Mouse (Mus musculus): ENCODE data around the gene Runx1.

The Runx1 gene

GRCm38 (mm10) chr16:92645423-92646115 is 180.4 kb downstream of the Runx1 start:
- no peak for DNase-seq

- no peak for DNase-seq
These were observed 181.1 kb downstream of the Runx1 start for GRCm38 (mm10) chr16:92644718-92645422.

DNA sequence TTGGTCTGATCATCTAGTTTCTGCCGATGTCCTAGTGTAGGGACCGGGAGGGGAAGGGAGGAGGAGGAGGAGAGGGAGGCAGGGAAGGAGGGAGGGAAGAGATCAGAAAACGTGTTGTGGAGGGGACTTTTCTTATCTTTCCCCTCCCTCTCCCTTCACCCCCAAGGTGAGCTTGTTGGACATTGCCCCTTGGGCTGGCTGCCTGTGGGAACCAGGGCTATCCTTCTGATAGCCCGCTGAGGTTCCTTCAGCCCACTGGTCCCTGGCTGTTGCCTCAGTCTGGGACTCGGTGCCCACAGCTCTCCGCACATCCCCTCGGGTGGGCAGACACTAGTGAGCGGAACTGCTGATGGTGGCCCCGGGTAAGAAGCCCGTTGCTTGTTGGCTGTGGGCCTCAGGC is 181.6 kb downstream of the Runx1 start:
- DNase-seq: no peak

DNA sequence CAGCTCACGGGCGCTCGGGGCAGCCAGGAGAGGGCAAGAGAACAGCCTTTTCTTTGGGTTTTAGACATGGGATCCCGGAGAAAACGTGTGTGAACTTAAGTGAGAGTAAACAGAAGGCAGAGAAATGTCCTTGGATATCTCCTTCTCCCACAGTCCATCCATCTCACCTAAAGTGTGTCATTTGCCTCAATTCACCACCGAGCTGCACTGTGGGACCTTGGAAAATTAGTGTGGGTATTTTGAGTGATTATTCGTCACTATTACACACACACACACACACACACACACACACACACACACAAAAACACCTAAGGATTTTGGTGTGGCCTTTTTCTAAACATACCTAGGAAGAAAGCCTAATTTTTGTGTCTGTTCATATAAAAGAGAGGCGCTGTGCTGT is 183.7 kb downstream of the Runx1 start:
- no peak for DNase-seq

GRCm38 (mm10) chr16:92641053-92641452 is 184.9 kb downstream of the Runx1 start:
- DNase-seq: no peak

- DNase-seq: no peak
These were observed 186.9 kb downstream of the Runx1 start for GRCm38 (mm10) chr16:92639093-92639492.

- DNase-seq: no peak
These were observed 188.9 kb downstream of the Runx1 start for GRCm38 (mm10) chr16:92637033-92637432.

- DNase-seq: no peak
These were observed 193.7 kb downstream of the Runx1 start for GRCm38 (mm10) chr16:92632115-92632763.

DNA sequence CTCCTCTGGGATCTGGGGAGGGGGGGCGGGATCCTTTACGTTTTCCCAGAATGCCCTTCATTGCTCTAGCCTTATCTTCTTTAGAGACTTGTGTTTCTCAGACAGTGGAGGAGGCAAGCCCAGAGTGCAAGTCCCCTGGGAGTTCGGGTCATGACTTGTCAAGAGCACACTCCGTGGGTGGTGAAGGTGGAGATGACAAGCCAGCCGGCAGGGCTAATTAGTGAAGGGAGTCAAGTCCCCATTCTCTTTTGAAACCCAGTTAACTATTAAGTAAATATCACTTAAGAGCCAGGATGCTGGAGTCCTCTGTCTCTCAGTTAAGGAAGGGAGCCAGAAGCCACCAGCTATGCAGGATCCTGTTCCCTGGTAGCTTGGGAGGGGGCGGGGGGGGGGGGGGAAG is 194.3 kb downstream of the Runx1 start:
- peak in 1 of 2 experiments; percentile 48 for DNase-seq

DNA sequence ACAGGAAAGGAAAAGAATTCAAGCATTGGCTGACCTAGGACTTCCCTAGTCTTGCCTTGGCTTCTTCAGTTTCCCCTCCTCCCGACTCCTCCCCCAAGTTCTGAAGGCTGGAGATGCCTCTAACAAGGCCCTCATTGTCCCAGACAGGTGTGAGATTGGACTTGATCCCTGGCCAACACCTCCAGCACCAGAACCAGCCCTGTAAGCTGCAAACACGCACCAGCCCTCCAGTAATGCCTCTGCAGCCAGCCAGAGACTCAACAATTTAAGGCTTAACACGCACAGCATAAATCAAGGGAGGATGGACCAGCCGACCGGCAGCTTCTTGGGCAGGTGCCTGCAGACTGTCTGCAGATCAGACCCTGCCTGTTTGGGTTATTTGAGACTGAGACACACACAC is 195.0 kb downstream of the Runx1 start:
- DNase-seq: no peak

- DNase-seq: no peak
These were observed 196.1 kb downstream of the Runx1 start for GRCm38 (mm10) chr16:92629829-92630228.

DNA sequence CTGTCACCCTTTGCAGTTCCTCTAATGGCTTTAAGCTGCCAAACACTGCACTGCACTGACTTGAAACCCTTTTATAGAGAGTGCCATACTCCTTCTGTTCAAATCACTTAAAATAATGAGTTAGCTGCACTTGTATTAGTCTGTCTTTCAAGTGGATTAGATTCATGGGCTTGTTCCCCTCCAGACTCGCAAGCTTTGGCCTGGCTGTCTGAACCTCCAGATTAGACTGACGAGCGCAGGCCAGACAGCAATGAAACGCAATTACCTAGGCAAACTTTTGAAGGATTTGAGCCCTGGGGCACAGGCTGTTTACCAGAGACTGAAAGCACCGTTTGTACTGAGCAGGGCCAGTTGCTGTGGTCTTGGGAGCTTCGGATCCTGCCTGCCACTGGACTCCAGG is 198.7 kb downstream of the Runx1 start:
- no peak for DNase-seq

GRCm38 (mm10) chr16:92623953-92624352 is 202.0 kb downstream of the Runx1 start:
- no peak for DNase-seq

GRCm38 (mm10) chr16:92621859-92622258 is 204.1 kb downstream of the Runx1 start:
- no peak for DNase-seq

GRCm38 (mm10) chr16:92620841-92621518 is 205.0 kb downstream of the Runx1 start:
- no peak for DNase-seq

DNA sequence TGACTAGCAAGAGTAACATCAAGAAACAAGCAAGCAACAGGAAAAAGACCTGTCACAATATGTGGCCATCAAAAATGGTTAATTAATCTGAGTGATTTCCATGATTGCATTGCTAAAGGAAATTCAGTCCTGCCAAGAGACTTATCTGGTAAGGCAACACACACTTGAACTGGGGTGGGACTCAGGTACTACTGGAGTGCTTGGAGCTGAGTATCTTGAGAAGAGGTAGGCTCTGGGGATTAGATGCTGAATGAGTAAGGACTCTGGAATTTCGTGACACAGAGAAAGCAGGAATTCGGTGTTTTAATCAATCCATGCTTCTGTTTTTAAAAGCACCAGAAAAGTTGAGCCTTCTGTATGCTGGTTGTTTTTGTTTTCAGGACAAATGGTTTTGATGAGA is 209.1 kb downstream of the Runx1 start:
- DNase-seq: no peak

DNA sequence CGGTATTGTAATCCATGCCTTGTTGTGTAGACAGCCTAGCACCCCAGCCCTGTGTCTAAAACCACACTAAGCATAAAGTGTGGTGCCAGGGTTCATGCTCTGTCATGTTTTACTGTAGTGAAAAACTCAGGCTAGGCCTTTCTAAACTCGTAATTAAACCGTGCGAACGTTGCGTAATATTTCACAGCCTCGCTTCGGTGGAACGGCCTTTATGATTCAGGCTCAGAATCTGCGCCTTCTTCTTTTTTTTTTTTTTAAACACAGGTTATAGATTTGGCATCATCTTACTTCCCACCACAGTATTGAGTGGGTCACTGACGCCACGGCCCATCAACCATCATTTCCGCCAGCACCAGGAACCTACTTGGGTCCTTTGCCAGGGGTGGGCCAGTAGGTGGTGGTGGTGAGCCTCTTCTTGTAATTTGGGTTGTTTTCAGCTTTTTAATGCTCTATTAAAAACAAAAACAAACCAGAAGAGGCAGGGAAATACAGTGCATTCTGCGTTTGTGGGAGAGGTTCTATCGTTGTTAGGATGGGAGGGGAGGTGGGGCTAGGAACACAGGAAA is 210.6 kb downstream of the Runx1 start:
- DNase-seq: no peak

GRCm38 (mm10) chr16:92612546-92612945 is 213.4 kb downstream of the Runx1 start:
- DNase-seq: no peak

DNA sequence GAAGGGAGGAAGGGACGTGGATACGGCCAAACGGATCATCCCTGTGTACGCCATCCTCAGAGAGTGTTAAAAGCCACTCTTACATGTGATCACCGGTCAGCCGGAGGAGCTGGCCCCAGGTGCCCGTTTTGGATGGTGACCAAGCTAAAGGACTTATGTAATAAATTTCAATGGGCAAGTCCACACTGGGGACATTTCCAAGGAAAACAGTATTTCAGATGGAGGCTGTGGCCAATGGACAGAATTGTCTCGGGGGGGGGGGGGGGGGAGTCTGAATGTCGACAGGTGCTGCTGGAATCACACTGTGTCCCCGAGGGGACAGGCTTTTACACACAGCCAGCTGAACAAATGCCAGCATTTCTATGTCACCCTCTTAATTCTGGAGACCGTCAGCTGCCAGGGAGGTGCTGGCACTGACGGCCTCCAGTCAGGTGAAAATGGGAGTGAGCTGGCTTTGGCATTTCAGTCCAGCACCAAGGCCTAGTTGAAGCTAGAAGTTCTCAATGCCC is 214.3 kb downstream of the Runx1 start:
- DNase-seq: peak; percentile 44 to 76

GRCm38 (mm10) chr16:92610464-92610863 is 215.5 kb downstream of the Runx1 start:
- no peak for DNase-seq

DNA sequence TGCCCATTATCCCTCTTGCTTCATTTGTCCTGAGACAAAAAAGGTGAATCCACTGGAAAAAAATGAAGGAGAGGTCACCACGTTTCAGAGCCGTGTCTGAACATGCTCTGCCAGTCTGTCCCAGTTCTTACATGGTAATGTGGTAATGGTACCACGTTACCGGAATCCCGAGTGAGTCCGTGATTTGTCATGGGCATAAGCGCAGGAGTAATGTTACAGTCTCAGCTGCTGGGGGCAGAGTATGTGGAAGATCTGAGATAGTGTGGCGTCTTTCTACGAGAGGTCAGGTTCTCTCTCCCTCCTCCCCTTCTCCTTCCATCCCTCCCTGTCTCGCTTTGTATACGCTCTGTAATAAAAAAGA is 216.3 kb downstream of the Runx1 start:
- no peak for DNase-seq

DNA sequence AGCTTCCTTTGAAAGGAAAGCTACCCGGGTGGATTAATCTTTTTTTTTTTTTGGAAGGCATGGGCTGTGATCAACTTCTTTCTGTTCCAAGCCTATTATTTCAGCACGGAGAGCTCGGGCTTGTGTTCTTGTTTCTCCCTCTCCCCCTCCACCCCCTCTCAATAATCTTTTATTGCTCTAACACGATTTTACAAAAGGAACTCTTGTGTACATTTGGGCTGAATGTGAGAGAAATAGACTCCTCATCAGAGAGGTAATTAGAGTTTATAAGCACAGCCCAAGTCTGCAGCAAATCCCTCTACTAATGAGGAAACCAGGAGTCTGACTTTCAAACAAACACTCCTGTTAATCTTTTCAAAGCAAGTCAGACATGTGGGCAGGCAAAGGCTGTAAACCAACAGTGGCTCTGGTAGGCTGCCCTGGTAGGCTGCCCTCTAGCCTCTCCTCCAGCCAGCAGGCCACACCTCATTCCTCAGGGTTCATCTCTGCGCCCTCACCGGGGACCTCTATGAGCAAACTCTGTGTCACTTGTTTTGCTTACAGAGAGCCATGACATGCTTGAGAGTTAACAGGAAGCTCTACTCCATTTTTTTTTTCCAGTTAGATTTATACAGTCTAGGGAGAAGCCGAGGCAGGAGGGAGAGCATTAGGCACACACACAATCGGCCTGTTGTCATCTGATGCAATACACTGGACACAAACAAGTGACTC is 216.8 kb downstream of the Runx1 start:
- peak; percentile 54 to 83 for DNase-seq
